Mouse (Mus musculus): ENCODE measurements around the gene Lyst. TPM values are rescaled to one million over a fixed set of nuclear protein-coding genes. Genes with fewer than 3 reads are reported as not detected.

Lyst gene
- polyA plus RNA-seq, 1 experiment from 2014 or later = 2.3 TPM

DNA sequence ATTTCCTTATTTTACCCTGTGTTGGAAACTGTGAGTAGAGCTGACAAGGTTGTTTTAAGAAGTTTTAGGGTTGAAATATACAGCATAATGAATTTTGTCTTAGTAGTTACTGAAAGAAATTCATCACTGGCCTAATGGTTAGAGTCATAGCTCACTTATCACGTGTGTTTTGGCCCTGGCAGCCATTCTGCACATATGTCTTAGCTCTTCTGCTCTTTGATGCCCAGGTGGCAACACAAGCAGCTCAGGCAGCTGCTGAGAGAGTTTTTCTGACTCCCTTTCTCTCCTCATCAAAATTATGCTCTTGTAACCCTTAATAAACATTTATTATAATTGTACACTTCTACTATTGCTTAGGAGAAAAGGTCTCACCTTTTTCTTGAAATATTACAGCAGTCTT lies 18.1 kb downstream of the Lyst start:
- ATAC-seq (ENCODE audit: insufficient number of reproducible peaks, low FRiP score, low TSS enrichment, low read depth) = no peak
- Histone ChIP-seq H3K36me3 (ENCODE audit: control insufficient read depth, insufficient read depth, low read length) (no peaks in the 10 kb centered on the region), H3K4me2 (ENCODE audit: low read depth, severe bottlenecking) (no peak overlapping the region)

DNA sequence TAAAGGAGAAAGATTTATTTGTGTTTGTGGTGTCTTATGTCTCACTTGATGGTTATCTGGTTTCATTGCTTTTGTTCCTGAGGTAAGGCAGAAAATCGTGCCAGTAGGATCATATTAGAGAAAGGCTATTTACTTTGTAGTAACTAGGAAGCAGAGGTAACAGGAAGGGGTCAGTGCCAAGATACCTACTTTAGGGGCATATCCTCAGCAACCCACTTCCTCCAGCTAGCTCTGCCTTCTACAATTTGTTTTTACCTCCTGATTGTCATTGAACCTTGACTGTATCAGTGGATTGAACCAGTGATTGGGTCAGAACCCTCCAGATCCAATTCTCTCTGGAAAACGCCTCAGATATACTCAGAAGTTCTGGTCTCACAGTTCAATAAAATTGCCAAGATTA lies 19.5 kb downstream of the Lyst start:
- ATAC-seq (ENCODE audit: insufficient number of reproducible peaks, low FRiP score, low TSS enrichment, low read depth) (no peak), DNase-seq (ENCODE audit: low spot score) (no peak)
- no peaks in the 10 kb centered on the region for H3K36me3 ChIP-seq (ENCODE audit: control insufficient read depth, insufficient read depth, low read length)
- WGBS = 68% methylated on average over 2 of the region's 2 CpGs
- no peaks in the 10 kb centered on the region for H3K27me3 ChIP-seq (ENCODE audit: control insufficient read depth, insufficient read depth, low read length)
- H3K27ac ChIP-seq (replicated peaks; ENCODE audit: low read depth, low read length) = no peak overlapping the region
- no peaks in the 10 kb centered on the region for H3K9me3 ChIP-seq (ENCODE audit: control insufficient read depth, low read length)
- H3K4me2 ChIP-seq (ENCODE audit: low read depth, severe bottlenecking) = no peak overlapping the region
- H3K9ac ChIP-seq (ENCODE audit: low read length) = no peak overlapping the region
- no peak overlapping the region for H3K4me3 ChIP-seq (ENCODE audit: low read depth, low read length)
- H3K4me1 ChIP-seq (ENCODE audit: control insufficient read depth, insufficient read depth, low read length) = no peaks in the 10 kb centered on the region

More for the DNA sequence above, 18.1 kb downstream of the Lyst start:
- Histone ChIP-seq H3K4me3 (ENCODE audit: low read depth, low read length) (no peak overlapping the region), H3K9me3 (ENCODE audit: control insufficient read depth, low read length) (no peaks in the 10 kb centered on the region), H3K27ac (replicated peaks; ENCODE audit: low read depth, low read length) (no peak overlapping the region), H3K4me1 (ENCODE audit: control insufficient read depth, insufficient read depth, low read length) (no peaks in the 10 kb centered on the region), H3K9ac (ENCODE audit: low read length) (no peak overlapping the region), H3K27me3 (ENCODE audit: control insufficient read depth, insufficient read depth, low read length) (no peaks in the 10 kb centered on the region)
- WGBS = 63% methylated on average over 1 of the region's 1 CpGs
- no peak for DNase-seq (ENCODE audit: low spot score)

DNA sequence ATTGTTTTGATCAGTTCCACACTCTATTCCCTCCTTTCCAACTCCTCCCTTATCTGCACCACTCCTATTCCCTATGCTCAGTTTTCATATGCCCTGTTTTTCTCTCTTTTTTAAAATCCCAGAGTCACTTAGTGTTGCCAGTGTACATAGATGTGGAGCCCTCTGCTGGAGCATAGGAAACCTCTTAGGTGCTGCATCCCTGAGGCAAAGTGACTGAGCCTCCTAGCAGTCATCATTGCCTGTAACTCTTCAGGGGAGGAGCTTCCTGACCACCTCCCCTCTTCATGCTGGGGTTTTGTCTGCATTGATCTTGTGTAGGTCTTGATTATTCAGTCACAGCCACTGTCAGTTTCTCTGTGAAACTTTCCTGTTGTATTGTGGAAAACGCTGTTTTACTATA lies 22.7 kb downstream of the Lyst start:
- ATAC-seq (ENCODE audit: insufficient number of reproducible peaks, low FRiP score, low TSS enrichment, low read depth) = no peak
- Histone ChIP-seq H3K36me3 (ENCODE audit: control insufficient read depth, insufficient read depth, low read length) (no peaks in the 10 kb centered on the region), H3K9me3 (ENCODE audit: control insufficient read depth, low read length) (no peaks in the 10 kb centered on the region), H3K27ac (replicated peaks; ENCODE audit: low read depth, low read length) (no peak overlapping the region), H3K9ac (ENCODE audit: low read length) (no peak overlapping the region), H3K27me3 (ENCODE audit: control insufficient read depth, insufficient read depth, low read length) (no peaks in the 10 kb centered on the region), H3K4me2 (ENCODE audit: low read depth, severe bottlenecking) (no peak overlapping the region), H3K4me3 (ENCODE audit: low read depth, low read length) (no peak overlapping the region), H3K4me1 (ENCODE audit: control insufficient read depth, insufficient read depth, low read length) (no peaks in the 10 kb centered on the region)
- WGBS = 64% methylated on average over 1 of the region's 1 CpGs
- no peak for DNase-seq (ENCODE audit: low spot score)

DNA sequence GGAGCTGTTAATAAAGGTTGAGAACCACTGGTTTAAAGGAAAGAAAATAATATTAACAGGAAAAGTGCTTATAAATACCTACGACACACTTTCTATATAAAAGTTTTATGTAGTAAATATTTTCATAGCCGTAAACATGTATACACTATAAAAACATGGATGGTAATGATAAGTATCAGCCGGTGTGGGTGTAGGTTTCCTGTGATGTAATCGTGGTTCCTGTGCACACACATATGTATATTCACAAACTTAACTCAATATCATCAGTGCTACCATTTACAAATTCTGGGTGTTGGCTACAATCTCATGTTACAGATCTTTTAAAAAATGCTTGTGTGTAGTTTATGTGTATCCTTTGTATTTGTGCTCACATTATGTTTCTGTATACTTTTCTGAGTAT lies 24.0 kb downstream of the Lyst start:
- no peaks in the 10 kb centered on the region for H3K9me3 ChIP-seq (ENCODE audit: control insufficient read depth, low read length)
- WGBS = 95% methylated on average over 4 of the region's 4 CpGs
- DNase-seq (ENCODE audit: low spot score) = no peak
- H3K27me3 ChIP-seq (ENCODE audit: control insufficient read depth, insufficient read depth, low read length) = no peaks in the 10 kb centered on the region
- H3K27ac ChIP-seq (replicated peaks; ENCODE audit: low read depth, low read length) = no peak overlapping the region
- no peaks in the 10 kb centered on the region for H3K36me3 ChIP-seq (ENCODE audit: control insufficient read depth, insufficient read depth, low read length)
- no peak overlapping the region for H3K4me2 ChIP-seq (ENCODE audit: low read depth, severe bottlenecking)
- no peak overlapping the region for H3K4me3 ChIP-seq (ENCODE audit: low read depth, low read length)
- H3K9ac ChIP-seq (ENCODE audit: low read length) = no peak overlapping the region
- ATAC-seq (ENCODE audit: insufficient number of reproducible peaks, low FRiP score, low TSS enrichment, low read depth) = no peak
- H3K4me1 ChIP-seq (ENCODE audit: control insufficient read depth, insufficient read depth, low read length) = no peaks in the 10 kb centered on the region

DNA sequence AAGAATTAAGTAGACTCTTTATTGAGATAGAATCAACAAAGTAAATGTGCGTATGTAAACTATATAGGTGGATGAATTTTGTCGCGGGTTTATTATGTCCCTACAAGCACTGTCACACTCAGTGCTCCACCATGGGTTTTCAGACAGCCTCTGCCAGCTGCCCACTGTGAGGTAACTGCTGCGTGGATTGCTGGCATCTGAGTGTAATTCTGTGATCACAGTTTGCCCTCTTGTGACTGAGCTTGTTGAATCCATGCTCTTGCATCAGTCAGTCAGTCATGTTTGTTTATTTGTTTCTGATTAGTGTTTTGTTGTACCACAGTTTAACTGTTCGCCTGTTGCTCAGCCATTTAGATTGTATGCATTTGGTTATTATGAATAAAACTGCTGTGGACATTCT lies 31.3 kb downstream of the Lyst start:
- no peaks in the 10 kb centered on the region for H3K27me3 ChIP-seq (ENCODE audit: control insufficient read depth, insufficient read depth, low read length)
- no peaks in the 10 kb centered on the region for H3K36me3 ChIP-seq (ENCODE audit: control insufficient read depth, insufficient read depth, low read length)
- DNase-seq (ENCODE audit: low spot score) = no peak
- no peak overlapping the region for H3K27ac ChIP-seq (replicated peaks; ENCODE audit: low read depth, low read length)
- no peak overlapping the region for H3K4me3 ChIP-seq (ENCODE audit: low read depth, low read length)
- H3K9ac ChIP-seq (ENCODE audit: low read length) = no peak overlapping the region
- H3K4me1 ChIP-seq (ENCODE audit: control insufficient read depth, insufficient read depth, low read length) = no peaks in the 10 kb centered on the region
- no peak overlapping the region for H3K4me2 ChIP-seq (ENCODE audit: low read depth, severe bottlenecking)
- no peaks in the 10 kb centered on the region for H3K9me3 ChIP-seq (ENCODE audit: control insufficient read depth, low read length)
- 88% methylated on average over 5 of the region's 5 CpGs for WGBS
- no peak for ATAC-seq (ENCODE audit: insufficient number of reproducible peaks, low FRiP score, low TSS enrichment, low read depth)

DNA sequence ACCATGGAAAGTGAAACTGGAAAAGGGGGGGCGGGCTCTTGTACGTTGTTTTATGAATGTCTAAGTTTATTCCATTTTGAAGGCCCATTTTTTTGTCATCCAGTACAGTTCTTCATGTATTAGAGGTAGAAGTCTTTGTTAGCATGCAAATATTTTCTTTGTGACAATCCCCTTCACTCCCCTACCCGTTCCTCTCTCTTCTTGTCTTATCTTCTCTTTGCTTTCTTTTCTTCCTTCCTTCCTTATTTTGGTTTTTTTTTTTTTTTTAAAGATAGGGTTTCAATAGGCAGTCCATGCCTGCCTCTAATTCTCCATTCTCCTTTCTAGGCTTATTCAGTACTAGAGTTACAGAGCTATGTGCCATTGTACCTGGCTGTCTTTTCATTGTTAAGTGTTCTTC lies 32.4 kb downstream of the Lyst start:
- no peak overlapping the region for H3K4me3 ChIP-seq (ENCODE audit: low read depth, low read length)
- no peaks in the 10 kb centered on the region for H3K27me3 ChIP-seq (ENCODE audit: control insufficient read depth, insufficient read depth, low read length)
- no peak overlapping the region for H3K27ac ChIP-seq (replicated peaks; ENCODE audit: low read depth, low read length)
- H3K9ac ChIP-seq (ENCODE audit: low read length) = no peak overlapping the region
- ATAC-seq (ENCODE audit: insufficient number of reproducible peaks, low FRiP score, low TSS enrichment, low read depth) (no peak), DNase-seq (ENCODE audit: low spot score) (no peak)
- H3K4me2 ChIP-seq (ENCODE audit: low read depth, severe bottlenecking) = no peak overlapping the region
- H3K4me1 ChIP-seq (ENCODE audit: control insufficient read depth, insufficient read depth, low read length) = no peaks in the 10 kb centered on the region
- WGBS = 92% methylated on average over 3 of the region's 3 CpGs
- no peaks in the 10 kb centered on the region for H3K9me3 ChIP-seq (ENCODE audit: control insufficient read depth, low read length)
- H3K36me3 ChIP-seq (ENCODE audit: control insufficient read depth, insufficient read depth, low read length) = no peaks in the 10 kb centered on the region

DNA sequence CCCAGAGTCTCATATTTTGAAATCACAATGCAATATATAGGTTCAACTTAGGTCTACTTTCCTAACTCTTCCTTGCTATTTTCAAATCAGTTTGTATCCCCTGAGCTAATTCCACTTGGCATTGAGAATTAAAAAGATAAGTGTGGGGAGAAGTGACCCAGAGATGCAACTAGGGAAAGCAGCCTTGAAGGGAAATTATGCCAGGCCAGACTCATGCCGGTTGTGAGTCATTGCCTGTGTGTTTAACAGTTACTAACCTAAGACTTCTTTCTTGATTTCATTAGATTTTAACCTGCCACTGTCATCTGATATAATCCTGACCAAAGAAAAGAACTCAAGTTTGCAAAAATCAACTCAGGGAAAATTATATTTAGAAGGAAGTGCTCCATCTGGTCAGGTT lies 43.5 kb downstream of the Lyst start:
- H3K4me3 ChIP-seq (ENCODE audit: low read depth, low read length) = no peak overlapping the region
- ATAC-seq (ENCODE audit: insufficient number of reproducible peaks, low FRiP score, low TSS enrichment, low read depth) (no peak), DNase-seq (ENCODE audit: low spot score) (no peak)
- no peaks in the 10 kb centered on the region for H3K27me3 ChIP-seq (ENCODE audit: control insufficient read depth, insufficient read depth, low read length)
- H3K4me1 ChIP-seq (ENCODE audit: control insufficient read depth, insufficient read depth, low read length) = no peaks in the 10 kb centered on the region
- H3K9me3 ChIP-seq (ENCODE audit: control insufficient read depth, low read length) = no peaks in the 10 kb centered on the region
- 84% methylated on average over 1 of the region's 1 CpGs for WGBS
- no peak overlapping the region for H3K4me2 ChIP-seq (ENCODE audit: low read depth, severe bottlenecking)
- no peaks in the 10 kb centered on the region for H3K36me3 ChIP-seq (ENCODE audit: control insufficient read depth, insufficient read depth, low read length)
- H3K9ac ChIP-seq (ENCODE audit: low read length) = no peak overlapping the region
- H3K27ac ChIP-seq (replicated peaks; ENCODE audit: low read depth, low read length) = no peak overlapping the region

DNA sequence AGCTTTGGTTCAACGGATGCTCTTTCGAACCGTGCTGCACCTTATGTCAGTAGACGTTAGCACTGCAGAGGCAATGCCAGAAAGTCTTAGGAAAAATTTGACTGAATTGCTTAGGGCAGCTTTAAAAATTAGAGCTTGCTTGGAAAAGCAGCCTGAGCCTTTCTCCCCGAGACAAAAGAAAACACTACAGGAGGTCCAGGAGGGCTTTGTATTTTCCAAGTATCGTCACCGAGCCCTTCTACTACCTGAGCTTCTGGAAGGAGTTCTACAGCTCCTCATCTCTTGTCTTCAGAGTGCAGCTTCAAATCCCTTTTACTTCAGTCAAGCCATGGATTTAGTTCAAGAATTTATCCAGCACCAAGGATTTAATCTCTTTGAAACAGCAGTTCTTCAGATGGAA lies 44.5 kb downstream of the Lyst start:
- Histone ChIP-seq H3K4me1 (ENCODE audit: control insufficient read depth, insufficient read depth, low read length) (no peaks in the 10 kb centered on the region), H3K27ac (replicated peaks; ENCODE audit: low read depth, low read length) (no peak overlapping the region), H3K4me2 (ENCODE audit: low read depth, severe bottlenecking) (no peak overlapping the region), H3K4me3 (ENCODE audit: low read depth, low read length) (no peak overlapping the region), H3K9me3 (ENCODE audit: control insufficient read depth, low read length) (no peaks in the 10 kb centered on the region), H3K9ac (ENCODE audit: low read length) (no peak overlapping the region), H3K27me3 (ENCODE audit: control insufficient read depth, insufficient read depth, low read length) (no peaks in the 10 kb centered on the region), H3K36me3 (ENCODE audit: control insufficient read depth, insufficient read depth, low read length) (no peaks in the 10 kb centered on the region)
- 84% methylated on average over 7 of the region's 7 CpGs for WGBS
- no peak for ATAC-seq (ENCODE audit: insufficient number of reproducible peaks, low FRiP score, low TSS enrichment, low read depth)
- no peak for DNase-seq (ENCODE audit: low spot score)

DNA sequence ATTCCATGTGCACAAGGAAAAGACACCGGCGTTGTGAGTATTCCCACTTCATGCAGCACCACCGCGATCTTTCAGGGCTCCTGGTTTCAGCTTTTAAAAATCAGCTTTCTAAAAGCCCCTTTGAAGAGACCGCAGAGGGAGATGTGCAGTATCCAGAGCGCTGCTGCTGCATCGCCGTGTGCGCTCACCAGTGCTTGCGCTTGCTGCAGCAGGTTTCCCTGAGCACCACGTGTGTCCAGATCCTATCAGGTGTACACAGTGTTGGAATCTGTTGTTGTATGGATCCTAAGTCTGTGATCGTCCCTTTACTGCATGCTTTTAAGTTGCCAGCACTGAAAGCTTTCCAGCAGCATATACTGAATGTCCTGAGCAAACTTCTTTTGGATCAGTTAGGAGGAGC lies 45.0 kb downstream of the Lyst start:
- no peak overlapping the region for H3K27ac ChIP-seq (replicated peaks; ENCODE audit: low read depth, low read length)
- WGBS = 78% methylated on average over 12 of the region's 12 CpGs
- no peaks in the 10 kb centered on the region for H3K9me3 ChIP-seq (ENCODE audit: control insufficient read depth, low read length)
- no peak for DNase-seq (ENCODE audit: low spot score)
- H3K36me3 ChIP-seq (ENCODE audit: control insufficient read depth, insufficient read depth, low read length) = no peaks in the 10 kb centered on the region
- no peaks in the 10 kb centered on the region for H3K4me1 ChIP-seq (ENCODE audit: control insufficient read depth, insufficient read depth, low read length)
- no peak for ATAC-seq (ENCODE audit: insufficient number of reproducible peaks, low FRiP score, low TSS enrichment, low read depth)
- no peak overlapping the region for H3K9ac ChIP-seq (ENCODE audit: low read length)
- no peaks in the 10 kb centered on the region for H3K27me3 ChIP-seq (ENCODE audit: control insufficient read depth, insufficient read depth, low read length)
- H3K4me2 ChIP-seq (ENCODE audit: low read depth, severe bottlenecking) = no peak overlapping the region
- H3K4me3 ChIP-seq (ENCODE audit: low read depth, low read length) = no peak overlapping the region
